Mouse (Mus musculus) limb, embryonic 13.5 days (tissue): Measurements from ENCODE around the gene Macrod1. TPM values are rescaled to one million over a fixed set of nuclear protein-coding genes. Genes with fewer than 3 reads are reported as not detected.

Experiments
- ATAC-seq: fragments of 200-750 bp; cut with Nextera tagmentation; 2 replicates; pipeline ENCODE4 v1.8.0; 2017; ENCODE audit warnings: low read depth, moderate number of reproducible peaks, moderate TSS enrichment; ENCODE audit not compliant: low FRiP score
- H3K27ac ChIP-seq: fragments of 300-500 bp; sonication (generic); 2 replicates; pipeline ENCODE4 v1.5.1; 2015; ENCODE audit warnings: inconsistent platforms, mild to moderate bottlenecking, moderate library complexity
- H3K27me3 ChIP-seq: fragments of 300-500 bp; sonication (generic); 2 replicates; pipeline ENCODE4 v1.6.1; 2015; ENCODE audit warnings: mild to moderate bottlenecking, inconsistent platforms
- H3K36me3 ChIP-seq: fragments of 300-500 bp; sonication (generic); 2 replicates; pipeline ENCODE4 v1.6.1; 2015; ENCODE audit warnings: inconsistent platforms, mild to moderate bottlenecking, moderate library complexity
- H3K4me1 ChIP-seq: fragments of 300-500 bp; sonication (generic); 2 replicates; pipeline ENCODE4 v1.6.1; 2015; ENCODE audit warnings: inconsistent platforms
- H3K4me2 ChIP-seq: fragments of 300-500 bp; sonication (generic); replicated peaks from 2 replicates; pipeline ENCODE4 v1.6.1; 2015; ENCODE audit warnings: inconsistent platforms, mild to moderate bottlenecking, moderate library complexity
- H3K4me3 ChIP-seq: fragments of 300-500 bp; sonication (generic); 2 replicates; pipeline ENCODE4 v1.5.1; 2015; ENCODE audit warnings: moderate library complexity, mild to moderate bottlenecking, inconsistent platforms
- H3K9ac ChIP-seq: fragments of 300-500 bp; sonication (generic); 2 replicates; pipeline ENCODE4 v1.6.1; 2015; ENCODE audit warnings: mild to moderate bottlenecking, inconsistent platforms
- H3K9me3 ChIP-seq: fragments of 300-500 bp; sonication (generic); 2 replicates; pipeline ENCODE4 v1.6.1; 2016; ENCODE audit warnings: inconsistent platforms
- WGBS: fragments of 180-500 bp; shearing (Covaris S2); methylation state at CpG from one replicate; pipeline ENCODE4 v1.1.7; 2015; 5-methylcytosine and 5-hydroxymethylcytosine counted together
- polyA plus RNA-seq: library from polyadenylated mRNA; unstranded; fragments of >200 nt; fragmentation: Nextera tagmentation; extraction: Ambion mirVana; gene quantifications from 2 replicates; pipeline ENCODE4 v1.2.1, GENCODE M21; 2015

Gene Macrod1
- polyA plus RNA-seq, 1 experiment from 2014 or later: 13.3 TPM

DNA sequence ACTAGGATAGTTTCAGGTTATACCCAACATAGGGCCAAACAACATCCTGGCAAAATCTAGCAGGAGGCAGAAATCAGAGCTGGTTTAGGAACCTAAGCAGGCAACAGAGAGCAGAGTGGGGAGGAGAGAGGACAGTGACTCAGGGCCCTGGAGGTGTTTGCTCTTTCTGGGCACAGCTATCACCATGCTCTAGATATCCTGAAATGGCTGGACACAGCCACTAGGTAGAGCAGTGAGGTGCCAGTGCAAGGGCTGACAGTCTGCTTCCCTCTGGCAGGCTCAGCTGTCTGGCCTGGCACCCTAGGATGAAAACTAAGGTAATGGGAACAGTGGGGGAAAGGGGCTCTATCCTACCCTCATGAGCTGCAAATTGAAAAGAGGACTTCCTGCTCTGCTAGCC is 166.9 kb downstream of the Macrod1 start:
- Histone ChIP-seq H3K4me3 (no peak overlapping the region), H3K9me3 (no peaks in the 10 kb centered on the region), H3K9ac (no peak overlapping the region), H3K4me1 (no peaks in the 10 kb centered on the region), H3K27me3 (no peaks in the 10 kb centered on the region), H3K4me2 (no peak overlapping the region), H3K27ac (no peak overlapping the region), H3K36me3 (peaks cover 32% of the 10 kb centered on the region)
- no peak for ATAC-seq

DNA sequence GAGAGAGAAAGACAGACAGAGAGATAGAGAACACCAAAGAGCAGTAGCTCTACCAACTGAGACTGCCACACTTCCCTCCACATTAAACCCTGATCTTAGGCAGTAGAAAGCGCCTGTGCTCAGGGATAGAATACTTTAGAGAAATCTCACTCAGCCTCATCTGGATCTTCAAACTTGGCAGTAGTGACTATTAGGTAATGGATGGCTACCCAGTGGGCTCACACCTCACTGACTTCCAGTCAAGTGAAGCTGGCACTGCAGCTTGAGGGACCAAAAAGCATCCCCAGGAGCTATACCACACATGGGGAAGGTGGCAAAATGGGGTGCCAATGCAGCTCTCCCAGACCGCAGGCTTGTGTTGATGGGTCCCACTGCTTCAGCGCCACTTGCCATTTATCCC is 167.6 kb downstream of the Macrod1 start:
- ATAC-seq: no peak
- WGBS: 88% methylated on average over 3 of the region's 3 CpGs

DNA sequence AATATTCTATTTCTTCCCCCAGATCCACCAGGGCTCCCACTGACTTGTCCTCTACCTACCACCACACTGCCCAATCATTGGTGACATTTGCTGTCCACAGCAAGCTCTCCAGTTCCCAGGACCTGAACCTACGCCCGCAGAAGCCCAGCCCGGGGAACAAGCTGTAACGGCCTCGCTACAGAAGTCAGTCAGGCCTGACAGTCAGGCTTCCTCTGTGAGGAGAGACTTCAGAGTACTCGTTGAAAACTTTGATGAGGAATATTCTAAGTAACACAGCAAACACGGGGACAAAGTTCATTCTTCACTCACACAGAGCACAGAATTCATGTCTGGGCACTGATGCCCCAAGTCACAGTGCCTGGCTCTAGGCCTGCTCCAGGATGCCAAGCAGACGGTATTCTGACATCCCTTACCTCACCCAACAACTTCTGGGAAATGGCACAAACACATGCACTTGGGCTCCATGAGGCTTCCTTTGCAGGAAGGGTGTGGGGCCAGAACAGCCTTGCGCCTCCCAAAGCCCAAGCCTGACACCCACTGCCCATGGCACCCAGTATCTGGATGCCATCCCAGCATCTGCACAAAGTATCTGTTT is 168.6 kb downstream of the Macrod1 start:
- H3K9me3 ChIP-seq: no peaks in the 10 kb centered on the region
- ATAC-seq: no peak
- no peak overlapping the region for H3K4me3 ChIP-seq
- H3K4me1 ChIP-seq: no peaks in the 10 kb centered on the region
- no peaks in the 10 kb centered on the region for H3K27me3 ChIP-seq
- H3K9ac ChIP-seq: peak overlapping the region; percentile 31; the same call in 1 of the 2 replicates
- H3K27ac ChIP-seq: no peak overlapping the region
- H3K4me2 ChIP-seq: no peak overlapping the region
- peaks cover 49% of the 10 kb centered on the region for H3K36me3 ChIP-seq
- WGBS: 85% methylated on average over 9 of the region's 9 CpGs

More for the DNA sequence above, 167.6 kb downstream of the Macrod1 start:
- no peak overlapping the region for H3K4me3 ChIP-seq
- H3K9me3 ChIP-seq: no peaks in the 10 kb centered on the region
- H3K27me3 ChIP-seq: no peaks in the 10 kb centered on the region
- no peak overlapping the region for H3K4me2 ChIP-seq
- H3K9ac ChIP-seq: no peak overlapping the region
- H3K27ac ChIP-seq: no peak overlapping the region
- H3K4me1 ChIP-seq: no peaks in the 10 kb centered on the region
- H3K36me3 ChIP-seq: peaks cover 40% of the 10 kb centered on the region

GRCm38 (mm10) chr19:7226511-7226914 is 169.9 kb downstream of the Macrod1 start:
- Histone ChIP-seq H3K4me3 (no peak overlapping the region), H3K9ac (no peak overlapping the region), H3K4me1 (no peaks in the 10 kb centered on the region), H3K27me3 (no peaks in the 10 kb centered on the region), H3K9me3 (no peaks in the 10 kb centered on the region), H3K4me2 (no peak overlapping the region), H3K27ac (no peak overlapping the region), H3K36me3 (peaks cover 63% of the 10 kb centered on the region)
- no peak for ATAC-seq
- WGBS: 79% methylated on average over 6 of the region's 6 CpGs

DNA sequence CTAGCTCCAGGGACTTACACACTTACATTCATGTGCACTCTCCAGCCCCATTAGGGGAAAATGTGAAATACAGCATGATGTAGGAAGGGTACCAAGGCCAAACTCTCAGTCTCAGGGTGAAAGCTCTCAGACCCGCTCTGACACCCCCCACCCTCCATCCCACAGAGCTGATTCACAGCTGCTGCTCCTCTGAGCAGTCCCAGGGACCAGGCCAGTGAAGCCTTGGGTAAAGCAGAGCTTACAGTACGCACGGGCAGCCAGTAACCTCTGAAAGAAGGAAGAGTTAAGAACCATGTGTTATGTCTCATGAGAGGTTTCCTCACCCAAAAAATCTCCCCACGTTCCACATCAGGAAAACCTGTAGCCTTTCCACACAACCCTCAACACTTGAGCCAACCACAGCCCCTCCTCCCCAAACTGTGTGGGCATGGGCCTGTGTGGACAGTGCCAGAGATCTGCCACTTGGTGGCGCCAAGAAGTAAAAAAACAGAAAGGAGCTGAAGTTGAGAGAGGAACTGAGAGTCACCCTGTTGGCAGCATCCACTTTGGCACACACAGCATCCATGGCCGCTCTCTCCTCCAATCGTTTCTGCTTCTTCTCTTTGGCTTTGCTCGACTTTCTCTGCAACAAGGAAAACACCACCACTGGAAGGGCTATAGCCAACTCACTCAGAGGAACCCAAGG is 178.1 kb downstream of the Macrod1 start:
- Histone ChIP-seq H3K9ac (no peak overlapping the region), H3K36me3 (peaks cover 63% of the 10 kb centered on the region), H3K27me3 (no peaks in the 10 kb centered on the region), H3K9me3 (no peaks in the 10 kb centered on the region), H3K4me2 (no peak overlapping the region), H3K27ac (no peak overlapping the region), H3K4me1 (peaks cover 14% of the 10 kb centered on the region), H3K4me3 (no peak overlapping the region)
- peak; percentile 68; the same call in 1 of the 2 replicates for ATAC-seq
- 61% methylated on average over 8 of the region's 8 CpGs for WGBS

DNA sequence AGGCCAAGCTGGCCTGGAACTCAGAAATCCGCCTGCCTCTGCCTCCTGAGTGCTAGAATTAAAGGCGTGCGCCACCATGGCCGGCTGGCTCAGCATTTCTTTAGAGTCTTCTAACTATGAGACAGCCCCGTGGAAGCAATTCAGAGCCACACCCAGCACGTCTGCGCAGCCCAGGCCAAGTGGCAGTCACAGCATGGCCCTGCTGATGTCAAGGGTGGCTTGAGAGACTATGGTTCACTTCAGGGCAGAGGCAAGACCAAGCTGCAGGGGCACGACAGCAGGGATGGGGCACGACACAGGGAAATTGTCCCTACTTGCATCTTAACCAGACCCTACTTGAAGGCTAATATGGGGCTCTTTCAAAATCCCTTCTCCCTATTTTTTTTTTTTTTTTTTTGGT is 178.9 kb downstream of the Macrod1 start:
- H3K36me3 ChIP-seq: peaks cover 55% of the 10 kb centered on the region
- 90% methylated on average over 9 of the region's 9 CpGs for WGBS

DNA sequence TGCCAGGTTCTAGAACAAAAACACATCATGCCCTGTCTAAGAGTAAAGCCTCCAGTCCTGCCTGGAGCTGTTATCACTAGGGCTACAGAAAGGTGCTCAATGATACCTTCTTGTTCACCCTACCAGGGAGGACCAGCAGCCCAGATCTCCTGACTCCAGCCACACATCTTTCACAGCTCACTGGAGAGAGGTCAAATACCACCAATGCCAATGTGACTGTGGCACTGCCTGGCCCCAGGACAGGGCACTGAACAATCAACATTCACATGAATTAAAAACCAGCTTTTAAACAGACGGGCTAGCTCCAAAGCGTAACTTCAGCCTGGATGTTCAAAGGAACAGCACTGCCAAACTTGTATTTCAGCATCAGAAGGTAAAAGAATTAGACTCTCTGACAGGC is 179.4 kb downstream of the Macrod1 start:
- Histone ChIP-seq H3K36me3 (peaks cover 49% of the 10 kb centered on the region), H3K9me3 (no peaks in the 10 kb centered on the region), H3K27me3 (no peaks in the 10 kb centered on the region), H3K9ac (no peak overlapping the region), H3K4me3 (no peak overlapping the region), H3K4me1 (peaks cover 21% of the 10 kb centered on the region), H3K27ac (no peak overlapping the region), H3K4me2 (no peak overlapping the region)
- ATAC-seq: no peak
- WGBS: 92% methylated on average over 2 of the region's 2 CpGs

More for the DNA sequence above, 178.9 kb downstream of the Macrod1 start:
- Histone ChIP-seq H3K4me3 (no peak overlapping the region), H3K4me1 (peaks cover 21% of the 10 kb centered on the region), H3K27me3 (no peaks in the 10 kb centered on the region), H3K9me3 (no peaks in the 10 kb centered on the region), H3K9ac (no peak overlapping the region), H3K4me2 (no peak overlapping the region), H3K27ac (no peak overlapping the region)
- ATAC-seq: no peak

DNA sequence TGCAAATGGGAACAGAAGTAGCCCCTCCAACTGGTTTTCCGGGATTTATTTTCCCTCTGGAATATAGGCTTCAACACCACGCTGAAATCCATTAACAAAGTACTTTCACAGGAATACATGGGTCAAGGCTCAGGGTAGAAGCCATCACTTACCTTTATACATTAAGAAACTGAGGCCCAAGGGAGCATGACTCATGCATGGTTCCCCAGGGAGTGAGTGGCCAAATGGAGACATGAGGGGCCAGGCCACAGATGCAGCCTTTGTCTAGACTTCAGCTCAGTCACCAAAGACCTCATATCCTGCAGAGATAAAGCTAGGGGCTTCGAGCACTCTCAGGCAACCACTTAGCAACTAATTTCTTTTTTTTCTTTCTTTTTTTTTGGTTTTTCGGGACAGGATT is 180.1 kb downstream of the Macrod1 start:
- no peak for ATAC-seq
- H3K36me3 ChIP-seq: peaks cover 42% of the 10 kb centered on the region
- H3K4me1 ChIP-seq: peaks cover 26% of the 10 kb centered on the region
- no peak overlapping the region for H3K4me3 ChIP-seq
- H3K27me3 ChIP-seq: no peaks in the 10 kb centered on the region
- H3K9me3 ChIP-seq: no peaks in the 10 kb centered on the region
- H3K9ac ChIP-seq: no peak overlapping the region
- H3K4me2 ChIP-seq: no peak overlapping the region
- 89% methylated on average over 4 of the region's 4 CpGs for WGBS
- H3K27ac ChIP-seq: no peak overlapping the region

DNA sequence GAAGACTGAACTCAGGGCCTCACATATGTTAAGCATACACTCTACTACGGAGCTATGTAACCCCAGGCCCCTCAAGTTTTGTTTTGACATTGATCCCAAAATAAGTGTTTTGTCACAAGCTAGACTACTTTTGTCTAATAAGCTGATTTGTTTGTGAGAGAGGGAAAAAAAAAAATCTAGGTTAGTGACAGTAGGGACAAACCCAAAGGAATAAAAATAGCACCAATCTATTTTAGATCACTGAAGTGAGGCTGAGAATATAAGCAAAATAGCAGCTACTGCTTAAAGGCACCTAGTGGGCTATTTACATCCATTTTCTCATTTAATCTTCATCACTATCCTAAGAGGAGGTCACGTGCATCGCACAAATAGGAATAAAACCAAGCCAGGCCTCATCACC is 183.0 kb downstream of the Macrod1 start:
- WGBS: 84% methylated on average over 3 of the region's 3 CpGs
- H3K27me3 ChIP-seq: no peaks in the 10 kb centered on the region
- ATAC-seq: no peak
- H3K4me2 ChIP-seq: peak overlapping the region; percentile 94
- no peak overlapping the region; the same call in 1 of the 2 replicates for H3K27ac ChIP-seq
- peak overlapping the region; percentile 86 for H3K9ac ChIP-seq
- no peaks in the 10 kb centered on the region for H3K9me3 ChIP-seq
- H3K36me3 ChIP-seq: peaks cover 17% of the 10 kb centered on the region
- H3K4me3 ChIP-seq: peak overlapping the region; percentile 73
- peaks cover 26% of the 10 kb centered on the region for H3K4me1 ChIP-seq

- WGBS: 2% methylated on average over 13 of the region's 13 CpGs
- Histone ChIP-seq H3K4me1 (peaks cover 26% of the 10 kb centered on the region), H3K36me3 (peaks cover 17% of the 10 kb centered on the region), H3K4me2 (peak overlapping the region; percentile 94), H3K27ac (peak overlapping the region; percentile 73; the same call in 1 of the 2 replicates), H3K4me3 (peak overlapping the region; percentile 73), H3K9me3 (no peaks in the 10 kb centered on the region), H3K27me3 (no peaks in the 10 kb centered on the region), H3K9ac (peak overlapping the region; percentile 86)
- no peak for ATAC-seq
These were observed 183.7 kb downstream of the Macrod1 start for GRCm38 (mm10) chr19:7240291-7240690.

DNA sequence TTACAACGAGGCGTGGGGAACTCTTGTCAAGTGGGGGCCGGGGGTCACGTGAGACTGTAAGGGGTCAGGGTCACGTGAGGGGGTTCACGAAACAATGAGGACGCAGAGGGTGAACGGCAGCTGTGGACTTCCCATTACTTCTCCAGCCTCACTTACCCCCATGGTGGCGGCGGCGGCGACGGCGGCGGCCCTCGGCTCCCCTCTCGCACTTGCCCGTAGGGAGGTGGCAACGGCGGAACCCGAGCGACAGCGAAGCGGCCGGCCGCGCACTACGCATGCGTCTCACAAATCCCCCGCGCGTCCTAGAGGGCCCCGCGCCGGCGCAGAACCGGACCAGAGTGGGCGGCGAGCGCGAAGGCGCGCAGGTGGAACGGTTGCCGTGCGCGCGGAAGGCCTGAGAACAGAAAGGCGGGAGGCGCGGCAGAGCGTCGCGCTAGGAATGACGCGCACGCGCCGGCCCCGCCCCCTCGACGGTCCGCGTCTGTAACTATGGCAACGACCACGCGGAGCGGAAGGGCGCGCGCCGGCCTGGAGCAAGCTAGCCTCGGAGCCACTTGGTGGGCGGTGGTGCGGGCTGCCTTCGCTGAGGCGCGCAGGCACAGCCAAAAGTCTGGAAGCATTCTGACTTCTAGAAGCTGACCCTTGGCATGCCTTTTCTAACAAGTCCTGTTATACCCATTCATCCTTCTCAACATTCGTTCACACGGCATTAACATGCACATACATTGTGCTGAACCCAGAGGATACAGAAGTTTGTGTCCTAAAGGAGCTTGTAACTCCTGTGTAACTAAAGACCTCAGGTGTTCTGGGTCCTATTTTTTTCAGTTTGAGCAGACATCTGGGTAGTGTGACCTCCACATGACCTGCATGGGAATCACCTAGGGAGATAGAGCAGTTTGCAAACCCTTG is 184.4 kb downstream of the Macrod1 start, which contains the start of gene Naa40:
Naa40 (minus strand) TSS at position 402 of the 909 bp plus-strand sequence.
- peak; percentile 95 for ATAC-seq
- Histone ChIP-seq H3K4me3 (peak within 1 kb of the TSS; percentile 73), H3K27me3 (no peaks in the 10 kb centered on the region), H3K9ac (peak within 1 kb of the TSS; percentile 86), H3K36me3 (peaks cover 15% of the 10 kb centered on the region), H3K4me2 (peak within 1 kb of the TSS; percentile 94), H3K9me3 (no peaks in the 10 kb centered on the region), H3K27ac (peak within 1 kb of the TSS; percentile 73; the same call in 1 of the 2 replicates), H3K4me1 (peaks cover 26% of the 10 kb centered on the region)
- WGBS: under 1% methylated on average over 76 of the region's 80 CpGs

DNA sequence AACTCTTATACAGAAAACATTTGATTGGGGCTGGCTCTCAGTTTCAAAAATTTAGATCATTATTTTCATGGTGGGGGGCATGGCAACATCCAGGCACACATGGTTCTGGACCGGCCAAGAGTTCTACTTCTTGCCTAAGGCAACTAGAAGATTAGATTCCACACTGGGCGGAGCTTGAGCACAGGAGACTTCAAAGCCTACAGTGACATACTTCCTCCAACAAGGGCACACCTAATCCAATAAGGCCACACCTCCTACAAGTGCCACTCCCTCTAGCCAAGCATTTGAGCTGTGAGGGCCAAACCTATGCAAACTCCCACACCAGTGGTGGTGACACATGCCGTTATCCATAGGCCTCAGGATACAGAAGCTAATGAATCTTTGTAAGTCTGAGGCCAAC is 189.4 kb downstream of the Macrod1 start:
- H3K27me3 ChIP-seq: no peaks in the 10 kb centered on the region
- no peak for ATAC-seq
- no peak overlapping the region for H3K27ac ChIP-seq
- H3K4me2 ChIP-seq: no peak overlapping the region
- H3K36me3 ChIP-seq: no peaks in the 10 kb centered on the region
- H3K4me3 ChIP-seq: no peak overlapping the region
- no peaks in the 10 kb centered on the region for H3K9me3 ChIP-seq
- WGBS: 67% methylated on average over 3 of the region's 3 CpGs
- H3K9ac ChIP-seq: no peak overlapping the region
- peaks cover 4% of the 10 kb centered on the region for H3K4me1 ChIP-seq
